Mouse (Mus musculus): ENCODE data around the gene Cutal.

DNA sequence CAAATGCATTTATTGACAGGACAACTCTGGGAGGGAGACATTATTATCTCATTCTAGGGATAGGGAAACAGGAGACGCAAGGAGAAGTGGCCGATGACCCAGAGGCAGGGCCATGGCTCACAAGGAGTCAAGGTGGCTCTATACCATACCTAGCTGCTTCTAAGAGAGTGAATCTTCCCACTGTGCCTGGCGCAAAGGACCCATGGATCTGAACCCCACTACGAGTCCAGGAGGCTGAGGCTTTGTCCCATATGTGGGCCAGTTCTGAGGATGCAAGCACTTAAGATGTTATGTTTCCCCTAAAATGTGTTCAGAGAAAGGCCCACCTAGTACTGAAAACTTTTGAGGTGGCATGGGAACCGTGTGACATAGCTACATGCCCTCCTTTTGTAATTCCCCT, 37.7 kb downstream of the Cutal start:
- TF ChIP-seq TAL1 (IDR thresholded peaks at IDR 0.05; ENCODE audit: low read length) (no peak), GATA1 (IDR thresholded peaks at IDR 0.05; ENCODE audit: low read length) (no peak)

All from erythroblast, embryonic 14.5 days (primary cell).